49 mouse cellular contexts compared by ENCODE assay signal in genomic region chr16:43692611-43693010, GRCm38 (mm10). TPM values are rescaled to one million over a fixed set of nuclear protein-coding genes. Genes with fewer than 3 reads are reported as not detected.
"Had no signal": no experiment of that assay in that cellular context is flagged by ENCODE, and none has a peak within 500 bp of the region (broad histone marks: within the 10 kb centered on the region; RNA-seq: fewer than 3 reads in every experiment).

No protein-coding gene starts in this region.

- H3K9me3 ChIP-seq: heart, embryonic 10.5 days; heart, embryonic 12.5 days; heart, embryonic 13.5 days; heart, embryonic 15.5 days; hindbrain, embryonic 10.5 days; hindbrain, embryonic 12.5 days; hindbrain, embryonic 13.5 days; hindbrain, embryonic 15.5 days; intestine, embryonic 15.5 days; kidney, embryonic 15.5 days had no signal

- H3K27me3 ChIP-seq: heart, embryonic 12.5 days; heart, embryonic 13.5 days; heart, embryonic 15.5 days; hindbrain, embryonic 12.5 days; hindbrain, embryonic 13.5 days; hindbrain, embryonic 15.5 days; intestine, embryonic 15.5 days; kidney, embryonic 15.5 days had no signal

- H3K9ac ChIP-seq: heart, embryonic 12.5 days; heart, embryonic 13.5 days; heart, embryonic 15.5 days; hindbrain, embryonic 12.5 days; hindbrain, embryonic 13.5 days; hindbrain, embryonic 14.5 days; hindbrain, embryonic 15.5 days; intestine, embryonic 15.5 days; kidney, embryonic 15.5 days had no signal

- H3K4me2 ChIP-seq: heart, embryonic 11.5 days; heart, embryonic 12.5 days; heart, embryonic 13.5 days; heart, embryonic 15.5 days; hindbrain, embryonic 12.5 days; hindbrain, embryonic 13.5 days; hindbrain, embryonic 14.5 days; hindbrain, embryonic 15.5 days; intestine, embryonic 15.5 days; kidney, embryonic 15.5 days had no signal

- H3K27ac ChIP-seq: heart, embryonic 10.5 days; heart, embryonic 13.5 days; heart, embryonic 15.5 days; hindbrain, embryonic 10.5 days; hindbrain, embryonic 12.5 days; hindbrain, embryonic 13.5 days; hindbrain, embryonic 14.5 days; hindbrain, embryonic 15.5 days; hindbrain, postnatal 0 days; intestine, embryonic 15.5 days; kidney, embryonic 15.5 days; kidney, postnatal 0 days; layer of hippocampus, adult 2 months; left cerebral cortex, adult 2 months had no signal

- H3K4me1 ChIP-seq: heart, embryonic 10.5 days; heart, embryonic 12.5 days; heart, embryonic 13.5 days; heart, embryonic 15.5 days; hindbrain, embryonic 10.5 days; hindbrain, embryonic 12.5 days; hindbrain, embryonic 13.5 days; hindbrain, embryonic 15.5 days; intestine, embryonic 15.5 days; kidney, embryonic 15.5 days had no signal

- H3K36me3 ChIP-seq: heart, embryonic 10.5 days; heart, embryonic 12.5 days; heart, embryonic 13.5 days; heart, embryonic 15.5 days; hindbrain, embryonic 10.5 days; hindbrain, embryonic 12.5 days; hindbrain, embryonic 13.5 days; hindbrain, embryonic 15.5 days; intestine, embryonic 15.5 days; kidney, embryonic 15.5 days had no signal

- DNase-seq: heart, postnatal 10 days; heart, postnatal 14 days; heart, postnatal 36 days; heart, postnatal 4 days; kidney, adult 11 months; kidney, adult 18-20 months; kidney, adult 2 months; kidney, adult 8-10 months; kidney, adult 9 months; kidney, postnatal 10 days; kidney, postnatal 14 days; kidney, postnatal 25 days; kidney, postnatal 36 days; kidney, postnatal 4 days; layer of hippocampus, adult 9-11 months; layer of hippocampus, postnatal 36 days had no signal

- H3K4me3 ChIP-seq: heart, embryonic 10.5 days; heart, embryonic 12.5 days; heart, embryonic 13.5 days; heart, embryonic 15.5 days; hindbrain, embryonic 10.5 days; hindbrain, embryonic 12.5 days; hindbrain, embryonic 13.5 days; hindbrain, embryonic 15.5 days; intestine, embryonic 15.5 days; kidney, embryonic 15.5 days; layer of hippocampus, adult 2 months; left cerebral cortex, adult 2 months had no signal

RNA-seq across cellular contexts. Expression of gene Tigit, which starts 28.7 kb away (rescaled TPM):
- total RNA-seq: heart, postnatal 10 days; heart, postnatal 14 days; heart, postnatal 25 days; heart, postnatal 36 days; heart, postnatal 4 days; hematopoietic stem cell, adult 5-6 weeks; hindbrain, postnatal 0 days; layer of hippocampus, adult 18-20 months; layer of hippocampus, adult 2 months; layer of hippocampus, postnatal 10 days; layer of hippocampus, postnatal 14 days; layer of hippocampus, postnatal 25 days; layer of hippocampus, postnatal 36 days; left cerebral cortex, adult 18-20 months; left cerebral cortex, adult 2 months; left cerebral cortex, adult 8-10 months had no signal
- polyA plus RNA-seq: heart, embryonic 10.5 days; heart, embryonic 11.5 days; heart, embryonic 12.5 days; heart, embryonic 13.5 days; heart, embryonic 14.5 days; heart, embryonic 15.5 days; heart, postnatal 0 days; hindbrain, embryonic 10.5 days; hindbrain, embryonic 11.5 days; hindbrain, embryonic 12.5 days; hindbrain, embryonic 13.5 days; hindbrain, embryonic 14.5 days; hindbrain, embryonic 15.5 days; hindbrain, embryonic 16.5 days; intestine, embryonic 14.5 days; intestine, embryonic 15.5 days; intestine, embryonic 16.5 days; intestine, postnatal 0 days; kidney, embryonic 14.5 days; kidney, embryonic 15.5 days; kidney, embryonic 16.5 days; kidney, postnatal 0 days had no signal
